Mouse (Mus musculus) heart, adult 2 months (tissue): ENCODE measurements around the gene Olfr1383.

Experiments used
- EP300 ChIP-seq: fragments of 200-500 bp; IDR thresholded peaks from 2 replicates; pipeline ENCODE4 v1.6.1; 2011; ENCODE audit warnings: low read depth, low read length, control low read depth; ENCODE audit not compliant: insufficient read depth
- POLR2A ChIP-seq: fragments of 200-500 bp; IDR thresholded peaks from 2 replicates; pipeline ENCODE4 v1.6.1; 2011; ENCODE audit warnings: mild to moderate bottlenecking, low read depth, low read length, control low read depth; ENCODE audit not compliant: insufficient read depth

DNA sequence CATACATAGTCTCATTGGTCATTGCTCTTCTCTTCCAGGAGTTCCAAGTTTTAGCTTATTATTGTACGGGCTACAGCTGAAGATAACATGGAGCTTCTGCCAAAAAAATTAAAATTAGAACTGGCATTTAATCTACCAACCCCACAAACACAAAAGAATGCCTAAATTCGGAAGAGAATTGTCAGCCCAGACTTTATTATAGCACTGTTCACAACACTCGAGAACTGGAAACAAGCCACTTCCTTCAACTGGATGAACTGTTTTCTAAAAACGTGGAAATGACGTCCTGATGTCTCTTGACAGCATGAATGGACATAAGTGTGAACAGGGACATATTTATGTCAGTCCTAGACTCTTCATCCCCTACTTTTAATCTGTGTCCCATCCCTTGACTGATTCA, 1.4 kb upstream of the Olfr1383 start:
- TF ChIP-seq POLR2A (no peak), EP300 (no peak)
